Mouse (Mus musculus): ENCODE measurements around the gene Camkk2.
A peak's percentile ranks its signal among the peaks of the same experiment; 100 is the strongest.

Gene Camkk2

GRCm38 (mm10) chr5:122698701-122699060 is 80.5 kb downstream of the Camkk2 start:
- no peak for ATAC-seq (ENCODE audit: low TSS enrichment)

GRCm38 (mm10) chr5:122698041-122698700 is 81.0 kb downstream of the Camkk2 start:
- ATAC-seq (ENCODE audit: low TSS enrichment) = no peak

- ATAC-seq (ENCODE audit: low TSS enrichment) = no peak
Measured at GRCm38 (mm10) chr5:122695516-122695915, 83.7 kb downstream of the Camkk2 start.

GRCm38 (mm10) chr5:122693431-122694207 is 85.6 kb downstream of the Camkk2 start:
- peak; percentile 67; the same call in 1 of the 2 replicates for ATAC-seq (ENCODE audit: low TSS enrichment)

GRCm38 (mm10) chr5:122690486-122690885 is 88.7 kb downstream of the Camkk2 start:
- ATAC-seq (ENCODE audit: low TSS enrichment) = no peak

- no peak for ATAC-seq (ENCODE audit: low TSS enrichment)
Measured at GRCm38 (mm10) chr5:122689153-122689552, 90.1 kb downstream of the Camkk2 start.

GRCm38 (mm10) chr5:122687391-122687790 is 91.8 kb downstream of the Camkk2 start:
- no peak for ATAC-seq (ENCODE audit: low TSS enrichment)

GRCm38 (mm10) chr5:122683926-122684325 is 95.3 kb downstream of the Camkk2 start:
- no peak for ATAC-seq (ENCODE audit: low TSS enrichment)

GRCm38 (mm10) chr5:122681276-122681675 is 97.9 kb downstream of the Camkk2 start:
- no peak for ATAC-seq (ENCODE audit: low TSS enrichment)
